Mouse (Mus musculus) layer of hippocampus, adult 2 months (tissue): ENCODE measurements at regions not wholly inside any gene's neighbourhood (a gene's known extent, or its start where the extent isn't known, plus 50 kb on each side); places are given as distances from the start of the nearest gene placed in this dataset.
A peak's percentile ranks its signal among the peaks of the same experiment; 100 is the strongest.

Source experiments
- DNase-seq, 2 experiments: peaks; one replicate each; pipeline ENCODE4 v3.0.0; 2022; ENCODE audit warnings: low spot score in 2 of 2
- H3K27ac ChIP-seq: fragments of 200-600 bp; 2 replicates; pipeline ENCODE4 v1.8.1; 2022
- H3K4me3 ChIP-seq: fragments of 200-600 bp; 2 replicates; pipeline ENCODE4 v1.8.1; 2022; ENCODE audit warnings: mild to moderate bottlenecking
- CTCF ChIP-seq: fragments of 200-600 bp; conservative IDR thresholded peaks from 2 replicates; pipeline ENCODE4 v1.8.1; 2022; ENCODE audit warnings: antibody characterized with exemption, mild to moderate bottlenecking, moderate library complexity

- no peak for TF ChIP-seq CTCF
These were observed 184.2 kb upstream of the Tshz3 start for GRCm38 (mm10) chr7:36513680-36514079.

GRCm38 (mm10) chr7:36516094-36516663, 181.7 kb upstream of the Tshz3 start:
- DNase-seq = no peak
- no peak for TF ChIP-seq CTCF
- Histone ChIP-seq H3K4me3 (no peak overlapping the region), H3K27ac (no peak overlapping the region)

More at GRCm38 (mm10) chr7:36513680-36514079, 184.2 kb upstream of the Tshz3 start:
- H3K27ac ChIP-seq = no peak overlapping the region
- H3K4me3 ChIP-seq = no peak overlapping the region
- DNase-seq = no peak

- no peak for DNase-seq
- no peak overlapping the region for H3K4me3 ChIP-seq
- no peak overlapping the region for H3K27ac ChIP-seq
- TF ChIP-seq CTCF = no peak
These were observed 178.9 kb upstream of the Tshz3 start for GRCm38 (mm10) chr7:36519027-36519426.

GRCm38 (mm10) chr7:36522960-36523359, 175.0 kb upstream of the Tshz3 start:
- no peak for TF ChIP-seq CTCF
- no peak overlapping the region for H3K27ac ChIP-seq
- DNase-seq = no peak
- no peak overlapping the region for H3K4me3 ChIP-seq

- DNase-seq = no peak
- H3K27ac ChIP-seq = no peak overlapping the region
- no peak for TF ChIP-seq CTCF
- H3K4me3 ChIP-seq = no peak overlapping the region
These were observed 171.8 kb upstream of the Tshz3 start for GRCm38 (mm10) chr7:36526148-36526547.

- no peak overlapping the region for H3K27ac ChIP-seq
- no peak overlapping the region for H3K4me3 ChIP-seq
- no peak for TF ChIP-seq CTCF
- no peak for DNase-seq
These were observed 171.2 kb upstream of the Tshz3 start for GRCm38 (mm10) chr7:36526692-36527091.

- no peak for TF ChIP-seq CTCF
- no peak for DNase-seq
- H3K27ac ChIP-seq = no peak overlapping the region
These were observed 168.3 kb upstream of the Tshz3 start for GRCm38 (mm10) chr7:36529504-36530065.

GRCm38 (mm10) chr7:36531559-36531958, 166.4 kb upstream of the Tshz3 start:
- no peak for DNase-seq
- no peak overlapping the region for H3K4me3 ChIP-seq
- H3K27ac ChIP-seq = no peak overlapping the region
- peak; percentile 50 for TF ChIP-seq CTCF

More at GRCm38 (mm10) chr7:36529504-36530065, 168.3 kb upstream of the Tshz3 start:
- no peak overlapping the region for H3K4me3 ChIP-seq

GRCm38 (mm10) chr7:36538111-36538510, 159.8 kb upstream of the Tshz3 start:
- DNase-seq = no peak
- H3K4me3 ChIP-seq = no peak overlapping the region
- H3K27ac ChIP-seq = no peak overlapping the region
- TF ChIP-seq CTCF = no peak

GRCm38 (mm10) chr7:36548007-36548406, 149.9 kb upstream of the Tshz3 start:
- no peak overlapping the region for H3K4me3 ChIP-seq
- DNase-seq = no peak
- no peak for TF ChIP-seq CTCF
- H3K27ac ChIP-seq = no peak overlapping the region

- DNase-seq = no peak
- no peak overlapping the region for H3K4me3 ChIP-seq
- H3K27ac ChIP-seq = no peak overlapping the region
- no peak for TF ChIP-seq CTCF
These were observed 149.5 kb upstream of the Tshz3 start for GRCm38 (mm10) chr7:36548440-36548839.

GRCm38 (mm10) chr7:36571061-36571460, 126.9 kb upstream of the Tshz3 start:
- H3K4me3 ChIP-seq = no peak overlapping the region
- no peak for DNase-seq
- no peak overlapping the region for H3K27ac ChIP-seq
- TF ChIP-seq CTCF = no peak

GRCm38 (mm10) chr7:36582074-36582473, 115.8 kb upstream of the Tshz3 start:
- DNase-seq = no peak
- TF ChIP-seq CTCF = no peak
- no peak overlapping the region for H3K4me3 ChIP-seq
- H3K27ac ChIP-seq = no peak overlapping the region

- H3K4me3 ChIP-seq = no peak overlapping the region
- H3K27ac ChIP-seq = no peak overlapping the region
- DNase-seq = no peak
- TF ChIP-seq CTCF = peak; percentile 48
These were observed 112.9 kb upstream of the Tshz3 start for GRCm38 (mm10) chr7:36585014-36585413.
